Mouse (Mus musculus): ENCODE data around the gene Cdx2. TPM values are rescaled to one million over a fixed set of nuclear protein-coding genes. Genes with fewer than 3 reads are reported as not detected.

The Cdx2 gene
- 0.74 TPM in 1 of 2 replicates, not detected in the other for total RNA-seq (2017)

DNA sequence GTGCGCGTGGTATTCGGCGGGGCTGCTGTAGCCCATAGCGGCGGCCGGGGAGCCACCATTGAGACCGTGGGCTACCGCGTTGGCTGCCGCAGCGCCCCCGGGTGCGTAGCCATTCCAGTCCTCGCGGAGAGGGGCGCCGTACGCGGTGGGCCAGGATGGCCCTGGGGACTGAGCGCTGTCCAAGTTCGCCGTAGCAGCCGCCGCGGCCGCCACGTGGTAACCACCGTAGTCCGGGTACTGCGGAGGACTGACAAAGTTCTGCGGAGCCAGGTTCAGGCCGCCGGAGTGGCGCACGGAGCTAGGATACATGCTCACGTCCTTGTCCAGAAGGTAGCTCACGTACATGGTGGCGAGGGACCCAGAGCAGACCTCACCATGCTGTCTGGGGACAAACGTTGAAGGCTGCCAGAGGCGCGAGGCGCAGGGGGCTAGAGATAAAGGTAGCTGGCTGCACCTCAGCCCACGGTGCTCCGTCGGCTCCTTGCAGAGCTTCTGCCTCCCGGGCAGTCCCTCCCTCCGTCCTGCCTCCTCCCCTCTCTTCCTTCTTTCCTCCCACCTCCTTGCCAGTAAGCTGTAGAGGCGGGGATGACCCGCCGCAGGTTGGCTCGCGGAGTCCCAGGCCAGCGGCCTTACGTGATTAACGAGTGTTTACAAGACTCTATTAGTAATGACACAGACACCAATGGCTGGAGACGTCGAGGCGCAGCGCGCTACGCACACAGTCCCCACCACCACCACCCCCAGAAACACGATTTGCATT lies at the start of gene Cdx2:
Gene Cdx2 (minus strand): TSS at position 633 of the 760 bp plus-strand sequence.
- ATAC-seq (replicated peaks in 1 of 2; ENCODE audit: insufficient read depth in 1 of 2, low FRiP score in 2 of 2, low TSS enrichment in 1 of 2, low read depth in 1 of 2, poor library complexity in 2 of 2, severe bottlenecking in 2 of 2) = no peak

DNA sequence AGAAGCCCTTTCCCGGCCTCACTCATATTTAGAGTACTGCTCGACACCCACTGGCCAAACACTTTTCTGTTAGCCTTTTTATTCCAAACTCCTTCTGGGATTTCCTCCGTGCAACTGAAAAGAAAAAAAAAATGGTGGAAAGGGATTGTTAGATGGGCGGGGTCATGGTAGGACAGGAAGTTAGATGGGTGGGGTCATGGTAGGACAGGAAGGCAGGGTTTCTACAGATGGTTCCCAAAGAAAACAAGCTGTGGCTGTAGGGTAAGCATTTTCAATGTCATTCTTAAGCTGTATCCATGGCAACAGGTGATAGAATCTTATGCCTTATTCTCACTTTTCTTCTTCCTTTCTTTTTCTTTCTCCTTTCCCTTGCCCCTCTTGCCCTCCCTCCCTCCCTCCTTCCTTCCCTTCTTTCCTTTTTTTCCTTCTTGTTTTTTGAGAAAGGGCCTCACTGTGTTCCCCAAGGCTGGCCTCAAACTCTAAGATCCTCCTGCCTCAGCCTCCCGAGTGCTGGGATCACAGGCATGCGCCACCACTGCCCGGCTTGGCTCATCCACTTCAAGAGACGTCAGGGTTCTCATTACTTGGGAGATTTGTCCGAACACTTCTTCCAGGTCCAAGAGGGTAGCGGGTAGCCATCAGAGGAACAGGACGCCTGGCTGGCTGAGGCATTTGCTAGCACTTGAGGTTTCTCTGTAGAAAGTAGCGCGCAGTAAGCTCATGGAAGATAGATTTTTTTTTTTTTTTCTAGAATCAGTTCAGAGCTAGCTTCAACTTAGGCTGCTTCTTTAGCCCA lies 49.4 kb upstream of the Cdx2 start:
- ATAC-seq (replicated peaks in 1 of 2; ENCODE audit: insufficient read depth in 1 of 2, low FRiP score in 2 of 2, low TSS enrichment in 1 of 2, low read depth in 1 of 2, poor library complexity in 2 of 2, severe bottlenecking in 2 of 2) = no peak

DNA sequence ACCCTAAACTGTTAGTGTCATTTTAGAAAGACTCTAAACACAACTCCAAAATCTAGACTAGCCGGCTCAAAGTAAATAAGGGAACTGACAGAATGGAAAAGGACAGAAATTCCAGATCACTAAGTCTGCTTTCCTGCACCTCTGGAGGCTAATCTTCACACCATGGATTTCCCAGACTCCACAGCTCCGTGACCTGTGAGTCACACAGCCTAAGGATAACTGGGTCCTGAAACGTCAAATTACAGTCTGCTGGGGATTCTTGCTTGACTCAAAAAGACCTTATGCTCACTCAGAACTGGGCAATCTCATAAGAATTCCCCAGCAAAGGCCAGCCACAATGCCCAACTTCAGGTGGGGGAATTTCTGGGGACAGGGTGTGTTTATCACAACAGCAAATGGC lies 48.7 kb upstream of the Cdx2 start:
- ATAC-seq (replicated peaks in 1 of 2; ENCODE audit: insufficient read depth in 1 of 2, low FRiP score in 2 of 2, low TSS enrichment in 1 of 2, low read depth in 1 of 2, poor library complexity in 2 of 2, severe bottlenecking in 2 of 2) = no peak

DNA sequence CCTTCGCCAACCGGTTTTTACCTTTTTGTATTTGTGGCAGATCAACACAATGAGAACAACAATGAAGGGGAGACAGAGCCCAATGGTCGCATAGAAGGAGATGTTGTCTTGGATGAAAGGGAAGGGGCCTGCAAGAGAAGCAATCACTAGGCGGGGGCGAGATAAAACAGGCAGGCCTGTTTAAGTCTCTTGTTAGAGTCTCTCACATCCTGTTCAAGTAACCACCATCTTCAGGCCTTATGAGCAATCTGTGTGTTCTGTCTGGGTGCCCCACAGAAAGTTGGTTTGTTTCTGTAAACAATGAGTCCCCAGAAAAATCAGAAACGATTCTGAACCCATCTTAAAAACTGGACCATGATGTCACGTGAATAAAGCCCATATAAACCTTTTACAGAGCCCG lies 47.9 kb upstream of the Cdx2 start:
- no peak for ATAC-seq (replicated peaks in 1 of 2; ENCODE audit: insufficient read depth in 1 of 2, low FRiP score in 2 of 2, low TSS enrichment in 1 of 2, low read depth in 1 of 2, poor library complexity in 2 of 2, severe bottlenecking in 2 of 2)

DNA sequence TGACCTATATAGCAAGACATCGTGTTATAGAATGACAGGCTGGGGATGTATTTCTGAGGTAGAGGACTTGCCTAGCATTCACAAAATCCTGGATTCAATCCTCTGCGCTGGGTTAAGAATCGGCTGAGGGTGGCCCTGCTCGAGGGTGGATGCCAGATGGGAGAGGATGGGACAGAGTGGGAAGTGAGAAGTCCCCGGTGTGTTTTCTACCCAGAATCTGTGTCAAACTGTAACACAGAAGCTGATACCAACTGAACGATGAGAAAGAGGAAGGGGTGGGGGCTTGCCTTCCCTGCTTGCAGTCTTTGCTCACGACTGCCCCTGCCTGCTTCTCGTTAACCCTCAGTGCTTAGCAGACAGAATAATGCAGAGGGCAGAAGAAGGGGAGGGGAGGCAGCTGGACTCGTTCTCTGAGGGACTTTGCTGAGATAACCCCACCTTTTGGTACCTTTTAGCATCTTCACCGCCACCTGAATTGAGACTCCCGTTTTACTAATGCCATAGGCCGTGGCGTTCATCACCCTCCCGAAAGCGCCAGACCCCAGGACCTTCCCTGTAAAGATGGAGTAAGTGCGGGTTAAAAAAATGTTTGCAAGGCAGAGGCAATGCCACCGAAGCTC lies 47.2 kb upstream of the Cdx2 start:
- ATAC-seq (replicated peaks in 1 of 2; ENCODE audit: insufficient read depth in 1 of 2, low FRiP score in 2 of 2, low TSS enrichment in 1 of 2, low read depth in 1 of 2, poor library complexity in 2 of 2, severe bottlenecking in 2 of 2) = no peak

DNA sequence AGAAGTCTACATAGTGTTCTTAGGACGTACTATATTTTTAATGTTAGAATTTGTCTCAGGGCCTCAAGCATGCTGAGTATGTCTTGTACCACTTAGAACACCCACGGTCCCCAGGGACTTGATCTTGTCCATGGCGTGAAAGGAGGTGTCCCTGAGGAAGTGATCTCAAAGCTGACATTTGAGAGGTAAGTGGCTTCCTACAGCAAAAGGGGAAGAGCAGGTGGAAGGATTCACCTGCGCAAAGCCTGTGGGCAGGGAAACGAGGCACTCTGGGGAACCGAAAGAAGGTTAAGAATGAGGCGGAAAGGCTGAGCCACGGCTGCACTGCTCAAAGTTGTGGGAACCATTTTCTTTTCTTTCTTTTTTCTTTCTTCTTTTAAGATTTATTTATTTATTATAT lies 44.9 kb upstream of the Cdx2 start:
- ATAC-seq (replicated peaks in 1 of 2; ENCODE audit: insufficient read depth in 1 of 2, low FRiP score in 2 of 2, low TSS enrichment in 1 of 2, low read depth in 1 of 2, poor library complexity in 2 of 2, severe bottlenecking in 2 of 2) = no peak

DNA sequence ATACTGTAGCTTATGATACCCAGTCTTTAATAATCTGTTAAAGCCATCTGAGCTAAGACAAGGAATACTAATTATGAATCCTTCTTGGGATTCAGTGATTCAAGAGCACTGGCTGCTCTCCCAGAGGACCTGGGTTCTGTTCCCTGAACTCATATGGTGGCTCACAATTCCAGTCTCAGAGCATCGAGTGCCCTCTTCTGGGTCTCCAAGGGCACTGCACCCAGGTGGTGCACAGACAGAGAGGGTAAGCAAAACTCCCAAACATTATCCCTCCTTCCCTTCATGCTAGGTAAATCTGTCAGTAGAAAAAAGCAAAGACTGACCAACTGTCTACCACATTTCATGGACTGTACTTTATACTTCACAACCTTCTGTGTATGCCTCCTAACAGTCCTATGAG lies 38.9 kb upstream of the Cdx2 start:
- no peak for ATAC-seq (replicated peaks in 1 of 2; ENCODE audit: insufficient read depth in 1 of 2, low FRiP score in 2 of 2, low TSS enrichment in 1 of 2, low read depth in 1 of 2, poor library complexity in 2 of 2, severe bottlenecking in 2 of 2)

DNA sequence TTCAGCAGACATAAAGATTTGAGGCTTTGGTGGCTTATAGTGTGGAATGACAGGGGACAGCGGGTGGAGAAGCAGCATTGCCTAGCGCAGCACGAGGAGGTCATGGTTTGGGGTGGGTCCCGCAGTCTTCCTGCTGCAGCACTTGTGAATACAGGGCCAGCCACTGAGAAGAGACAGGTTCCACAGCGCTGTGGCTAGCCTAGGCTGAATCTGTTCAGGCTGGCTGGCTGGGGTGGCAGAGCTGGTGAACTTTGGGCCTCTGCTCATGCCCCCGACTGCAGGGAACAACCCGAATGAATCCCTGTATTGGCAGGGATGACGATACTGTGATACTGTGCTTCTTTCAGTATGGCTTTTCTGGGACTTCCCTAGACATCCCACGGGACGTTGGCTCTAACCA lies 36.8 kb upstream of the Cdx2 start:
- ATAC-seq (replicated peaks in 1 of 2; ENCODE audit: insufficient read depth in 1 of 2, low FRiP score in 2 of 2, low TSS enrichment in 1 of 2, low read depth in 1 of 2, poor library complexity in 2 of 2, severe bottlenecking in 2 of 2) = no peak

DNA sequence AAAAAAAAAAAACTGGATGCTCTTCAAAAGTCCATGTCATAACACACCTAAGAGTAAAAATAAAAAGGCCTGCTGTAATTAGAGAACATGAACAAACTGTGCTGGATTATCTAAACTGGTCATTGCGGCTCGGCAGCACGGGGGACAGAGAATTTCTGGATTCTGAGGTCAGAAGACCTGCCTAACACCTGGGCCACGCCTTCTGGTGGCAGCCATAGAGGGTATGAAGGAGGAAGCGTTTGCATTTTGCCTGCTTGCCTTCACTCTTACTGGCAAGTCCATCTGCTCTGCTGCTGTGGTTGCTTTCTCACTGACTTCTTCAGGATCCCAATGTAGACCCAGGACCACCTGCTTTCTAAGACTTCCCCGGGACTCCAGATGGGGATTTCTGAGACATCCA lies 35.8 kb upstream of the Cdx2 start:
- ATAC-seq (replicated peaks in 1 of 2; ENCODE audit: insufficient read depth in 1 of 2, low FRiP score in 2 of 2, low TSS enrichment in 1 of 2, low read depth in 1 of 2, poor library complexity in 2 of 2, severe bottlenecking in 2 of 2) = no peak

DNA sequence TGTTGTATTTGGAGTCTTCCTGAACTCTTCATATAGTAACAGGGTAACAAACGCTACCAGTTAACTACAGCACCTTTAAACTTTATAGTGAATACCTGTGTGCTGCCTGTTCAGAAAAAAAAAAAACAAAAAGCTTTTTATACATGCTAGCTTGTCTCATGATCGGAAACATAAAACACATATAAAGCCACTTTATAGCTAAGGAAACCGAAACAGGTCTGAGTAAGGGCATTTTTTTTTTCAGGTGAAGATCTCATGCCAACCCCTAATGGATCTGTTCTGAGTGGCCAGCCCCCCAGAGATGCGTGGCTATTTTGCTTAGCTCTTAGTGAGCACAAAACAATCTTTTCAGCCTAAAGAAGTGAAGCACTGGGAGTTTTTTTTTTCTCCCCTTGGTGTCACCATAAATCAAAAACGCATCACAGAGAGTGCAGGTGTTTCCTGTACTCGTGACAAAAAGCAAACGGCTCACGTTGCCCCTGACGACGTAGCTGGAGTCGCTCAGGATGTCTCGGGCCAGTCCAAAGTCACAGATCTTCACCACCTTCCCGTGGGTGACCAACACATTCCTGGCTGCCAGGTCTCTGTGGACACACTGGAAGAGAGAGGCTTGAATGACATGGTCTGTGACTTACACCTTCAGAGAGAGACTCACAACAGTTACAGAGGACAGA lies 33.8 kb upstream of the Cdx2 start:
- ATAC-seq (replicated peaks in 1 of 2; ENCODE audit: insufficient read depth in 1 of 2, low FRiP score in 2 of 2, low TSS enrichment in 1 of 2, low read depth in 1 of 2, poor library complexity in 2 of 2, severe bottlenecking in 2 of 2) = peak; percentile 94

DNA sequence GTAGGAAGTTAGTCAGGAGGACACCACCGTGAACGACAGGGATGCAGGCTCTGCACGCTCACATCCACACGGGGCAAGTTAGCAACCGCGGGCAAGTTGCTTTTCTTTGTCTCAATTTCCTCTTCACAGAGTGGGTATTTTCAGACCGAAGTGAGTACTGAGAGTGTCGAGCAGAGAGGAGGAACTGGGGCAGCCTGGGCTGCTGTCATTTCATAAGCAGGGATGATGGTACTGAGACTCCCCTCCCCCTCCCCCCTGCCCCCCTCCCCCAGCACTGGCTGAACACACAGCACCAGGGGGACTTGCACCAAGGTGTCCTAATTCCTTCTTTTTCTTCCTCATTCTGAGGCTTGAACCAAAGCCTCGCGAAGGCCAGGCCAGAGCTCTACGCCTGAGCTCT lies 32.5 kb upstream of the Cdx2 start:
- ATAC-seq (replicated peaks in 1 of 2; ENCODE audit: insufficient read depth in 1 of 2, low FRiP score in 2 of 2, low TSS enrichment in 1 of 2, low read depth in 1 of 2, poor library complexity in 2 of 2, severe bottlenecking in 2 of 2) = peak; percentile 23 to 34; a peak in 3 of 4 replicates

DNA sequence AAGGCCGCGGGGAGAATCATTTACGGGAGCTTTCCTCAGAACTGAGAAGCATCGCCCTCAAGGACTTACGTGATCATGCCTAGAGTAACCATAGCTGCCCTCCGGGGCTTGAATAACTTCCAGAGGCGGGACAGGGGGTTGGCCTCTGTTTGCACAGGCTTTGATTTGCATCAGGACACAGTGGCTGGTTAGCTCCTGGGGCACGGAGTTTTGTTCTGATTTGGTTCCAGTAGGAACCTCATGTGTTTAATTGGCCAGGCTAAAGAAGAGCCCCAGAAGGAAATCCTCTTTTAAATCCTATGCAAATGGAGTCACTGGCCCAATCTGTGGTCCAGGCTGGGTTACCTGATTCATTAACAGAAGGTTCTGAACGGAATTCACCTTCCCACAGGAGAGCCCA lies 31.9 kb upstream of the Cdx2 start:
- ATAC-seq (replicated peaks in 1 of 2; ENCODE audit: insufficient read depth in 1 of 2, low FRiP score in 2 of 2, low TSS enrichment in 1 of 2, low read depth in 1 of 2, poor library complexity in 2 of 2, severe bottlenecking in 2 of 2) = no peak

DNA sequence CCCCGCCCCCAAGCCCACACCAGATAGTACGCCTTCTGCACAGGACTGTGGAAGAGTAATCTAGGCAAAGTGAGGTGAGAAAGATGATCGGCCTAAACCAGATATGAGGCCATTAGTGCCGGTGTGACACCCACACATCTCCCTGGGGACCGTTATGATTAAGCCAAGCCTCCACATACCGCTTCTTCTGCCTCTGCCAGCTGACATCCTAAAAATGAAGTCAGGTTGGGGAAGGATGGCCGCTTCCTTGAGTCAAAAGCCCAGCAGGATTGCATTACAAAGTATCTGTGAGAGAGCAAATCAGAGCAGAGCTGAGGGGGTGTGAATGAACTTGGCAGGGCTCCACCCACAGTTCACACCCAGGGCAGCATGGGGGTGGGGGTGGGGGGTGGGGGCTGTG lies 25.6 kb upstream of the Cdx2 start:
- no peak for ATAC-seq (replicated peaks in 1 of 2; ENCODE audit: insufficient read depth in 1 of 2, low FRiP score in 2 of 2, low TSS enrichment in 1 of 2, low read depth in 1 of 2, poor library complexity in 2 of 2, severe bottlenecking in 2 of 2)

DNA sequence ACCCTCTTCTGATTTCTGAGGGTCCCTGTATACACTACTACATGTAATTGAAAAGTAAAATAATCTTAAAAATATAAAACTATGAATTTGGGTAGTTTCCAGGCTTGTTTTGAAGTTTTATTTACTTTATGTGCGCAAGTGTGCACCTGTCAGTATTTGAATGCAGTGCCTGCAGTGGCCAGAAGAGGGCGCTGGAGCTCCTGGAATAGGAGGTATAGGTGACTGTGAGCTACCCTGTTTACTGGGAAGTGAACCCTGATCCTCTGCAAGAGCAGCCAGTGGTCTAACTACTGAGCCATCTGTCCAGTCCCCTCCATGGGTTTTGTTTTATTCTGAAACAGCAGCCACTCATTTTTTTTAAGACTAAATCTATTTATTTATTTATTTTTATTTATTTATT lies 24.5 kb upstream of the Cdx2 start:
- peak; percentile 58 to 70; a peak in 3 of 4 replicates for ATAC-seq (replicated peaks in 1 of 2; ENCODE audit: insufficient read depth in 1 of 2, low FRiP score in 2 of 2, low TSS enrichment in 1 of 2, low read depth in 1 of 2, poor library complexity in 2 of 2, severe bottlenecking in 2 of 2)

DNA sequence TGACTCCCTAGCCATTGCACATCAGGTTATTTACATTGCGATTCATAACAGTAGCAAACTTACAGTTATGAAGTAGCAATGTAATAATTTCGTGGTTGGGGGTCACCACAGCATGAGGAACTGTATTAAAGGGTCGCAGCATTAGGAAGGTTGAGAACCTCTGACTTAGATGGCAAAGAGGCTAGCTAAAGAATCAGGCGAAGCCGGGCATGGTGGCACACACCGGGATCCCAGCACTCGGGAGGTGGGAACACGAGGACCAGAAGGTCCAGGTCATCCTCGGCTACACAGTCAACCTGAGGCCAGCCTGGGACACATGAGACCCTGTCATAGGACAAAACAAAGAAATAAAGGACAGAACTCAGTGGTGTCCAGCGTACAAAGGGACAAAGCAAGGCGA lies 22.9 kb upstream of the Cdx2 start:
- ATAC-seq (replicated peaks in 1 of 2; ENCODE audit: insufficient read depth in 1 of 2, low FRiP score in 2 of 2, low TSS enrichment in 1 of 2, low read depth in 1 of 2, poor library complexity in 2 of 2, severe bottlenecking in 2 of 2) = no peak

DNA sequence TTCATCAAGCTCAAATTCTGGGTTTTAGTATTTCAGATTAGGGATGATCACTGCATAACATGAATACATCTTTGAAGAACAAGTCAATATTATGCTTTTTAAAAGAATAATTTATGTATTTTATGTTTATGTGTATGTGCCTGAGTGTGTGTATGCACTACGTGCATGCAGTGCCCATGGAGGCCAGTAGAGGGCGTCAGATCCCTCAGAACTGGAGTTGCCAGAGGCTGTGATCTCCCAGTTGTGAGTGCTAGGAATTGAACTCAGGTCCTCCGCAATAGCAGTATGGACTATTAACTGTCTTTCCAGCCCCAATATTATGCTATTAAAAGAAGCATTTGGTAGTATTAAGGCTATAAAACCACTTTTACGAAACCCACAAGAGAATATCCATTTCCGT lies 20.6 kb upstream of the Cdx2 start:
- no peak for ATAC-seq (replicated peaks in 1 of 2; ENCODE audit: insufficient read depth in 1 of 2, low FRiP score in 2 of 2, low TSS enrichment in 1 of 2, low read depth in 1 of 2, poor library complexity in 2 of 2, severe bottlenecking in 2 of 2)

DNA sequence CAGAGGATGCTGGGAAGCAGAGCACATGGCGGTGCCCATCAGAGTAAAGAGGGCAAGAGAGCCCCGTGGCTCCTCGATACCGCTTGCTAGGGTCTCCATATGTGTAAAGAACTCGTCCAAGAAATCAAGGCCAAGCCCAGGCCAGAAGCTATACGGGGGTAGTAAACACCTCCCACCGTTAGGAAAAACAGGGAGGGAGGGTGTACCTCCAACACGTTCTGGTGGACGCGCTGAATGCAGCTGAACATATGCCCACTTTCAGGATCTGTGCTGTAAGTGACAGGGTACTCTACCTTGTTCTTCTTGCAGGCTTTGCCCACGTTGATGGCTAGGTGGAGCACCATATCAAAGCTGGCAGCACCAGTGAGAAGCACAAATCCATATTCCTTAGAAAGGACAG lies 18.9 kb upstream of the Cdx2 start:
- ATAC-seq (replicated peaks in 1 of 2; ENCODE audit: insufficient read depth in 1 of 2, low FRiP score in 2 of 2, low TSS enrichment in 1 of 2, low read depth in 1 of 2, poor library complexity in 2 of 2, severe bottlenecking in 2 of 2) = no peak

Data from hematopoietic stem cell, adult 5-6 weeks (primary cell).